Mouse (Mus musculus) naive thymus-derived CD4-positive, alpha-beta T cell, adult 2 months (primary cell): ENCODE data around the gene Cenpc1.

Experiments
- DNase-seq: peaks from one replicate; pipeline ENCODE4 v3.0.0-alpha.2; 2011; ENCODE audit warnings: low read depth

The Cenpc1 gene

DNA sequence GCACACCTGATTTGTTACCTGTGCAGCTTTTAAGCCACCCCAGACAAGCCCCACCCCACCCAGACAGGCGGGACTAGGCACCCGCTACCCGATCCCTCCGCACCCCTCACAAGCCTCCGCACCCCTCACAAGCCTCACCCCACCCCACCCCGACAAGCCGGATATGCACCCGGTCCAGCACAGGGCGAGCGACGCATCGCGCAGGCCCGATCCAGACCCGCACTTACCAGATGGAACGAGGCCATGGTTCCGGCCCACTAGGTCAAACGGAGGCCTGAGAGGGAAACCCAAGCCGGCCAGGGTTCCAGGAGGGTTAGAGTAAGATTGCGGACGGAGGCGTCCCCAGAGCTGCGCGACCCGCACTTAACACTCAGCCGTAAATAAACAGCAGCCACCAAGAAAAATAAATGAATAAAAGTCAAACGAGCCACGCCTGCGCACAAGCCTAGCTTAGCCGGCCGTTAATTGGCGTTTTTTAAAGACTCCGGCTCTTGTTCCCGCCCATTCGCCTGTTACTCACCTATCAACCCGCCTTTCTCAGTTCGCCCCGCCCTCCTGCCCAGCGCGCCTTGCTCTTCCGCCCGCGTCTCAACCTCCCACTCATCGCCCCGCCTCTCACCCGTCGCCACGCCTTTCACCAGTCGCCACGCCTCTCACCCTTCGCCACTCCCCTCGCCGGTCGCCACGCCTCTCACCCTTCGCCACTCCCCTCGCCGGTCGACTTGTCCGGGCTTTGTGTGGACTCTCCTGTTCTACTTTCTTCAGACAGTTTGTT lies at the start of gene Cenpc1:
Gene Cenpc1 (minus strand): TSS at position 483 of the 775 bp plus-strand sequence.
- DNase-seq: peak; percentile 99

DNA sequence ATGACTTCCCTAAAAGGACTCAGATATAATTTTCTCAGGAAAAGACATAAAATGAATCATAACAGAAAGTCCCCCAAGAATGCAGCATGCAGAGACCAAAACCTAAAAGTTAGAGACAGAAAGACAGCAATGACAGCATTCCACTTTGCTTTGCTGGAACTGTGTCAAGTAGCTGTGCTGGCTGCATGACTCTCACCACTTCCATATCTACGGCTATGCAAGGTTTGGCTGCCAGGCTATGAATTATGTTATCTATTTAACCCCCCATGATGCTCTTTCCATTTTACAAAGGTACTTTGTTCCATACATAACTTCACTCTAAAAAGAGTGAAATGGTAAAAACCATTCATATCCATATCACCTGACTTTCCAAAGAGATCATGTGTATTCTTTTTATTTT lies 48.6 kb upstream of the Cenpc1 start:
- no peak for DNase-seq

GRCm38 (mm10) chr5:86113037-86113436 lies 47.7 kb upstream of the Cenpc1 start:
- no peak for DNase-seq

GRCm38 (mm10) chr5:86111074-86111473 lies 45.7 kb upstream of the Cenpc1 start:
- DNase-seq: no peak

GRCm38 (mm10) chr5:86106610-86107009 lies 41.2 kb upstream of the Cenpc1 start:
- DNase-seq: no peak

DNA sequence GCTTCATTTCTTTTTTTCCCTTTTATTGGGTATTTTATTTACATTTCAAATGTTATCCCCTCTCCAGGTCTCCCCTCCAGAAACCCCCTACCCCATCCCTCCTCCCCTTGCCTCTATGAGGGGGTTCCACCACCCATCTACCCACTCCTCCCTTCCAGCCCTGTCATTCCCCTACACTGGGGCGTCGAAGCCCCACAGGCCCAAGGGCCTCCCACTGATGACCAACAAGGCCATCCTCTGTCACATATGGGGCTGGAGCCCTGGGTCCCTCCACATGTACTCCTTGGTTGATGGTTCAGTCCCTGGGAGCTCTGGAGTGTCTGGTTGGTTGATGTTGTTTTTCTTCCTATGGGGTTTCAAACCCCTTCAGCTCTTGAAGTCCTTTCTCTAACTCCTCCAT lies 36.8 kb upstream of the Cenpc1 start:
- DNase-seq: no peak

- DNase-seq: no peak
These were observed 35.2 kb upstream of the Cenpc1 start for GRCm38 (mm10) chr5:86100621-86101020.

DNA sequence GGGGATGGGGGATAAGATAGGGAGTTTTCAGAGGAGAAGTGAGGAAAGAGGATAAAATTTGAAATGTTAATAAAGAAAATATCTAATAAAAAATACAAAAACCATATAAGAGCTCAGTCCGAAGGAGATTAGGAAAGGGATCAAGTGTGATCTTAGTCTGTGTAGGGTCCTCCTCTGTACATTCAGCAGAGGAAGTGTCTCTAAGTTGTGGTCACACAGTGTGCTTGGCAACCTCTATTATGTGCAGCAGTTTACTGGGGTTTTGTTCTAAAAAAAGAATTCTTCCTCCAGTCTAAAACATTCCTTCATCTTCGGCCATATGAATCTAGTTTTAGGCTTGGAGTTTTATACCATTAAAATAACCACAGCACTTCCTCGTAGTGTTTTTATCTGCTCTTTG lies 33.6 kb upstream of the Cenpc1 start:
- DNase-seq: no peak

GRCm38 (mm10) chr5:86094754-86095153 lies 29.4 kb upstream of the Cenpc1 start:
- no peak for DNase-seq

DNA sequence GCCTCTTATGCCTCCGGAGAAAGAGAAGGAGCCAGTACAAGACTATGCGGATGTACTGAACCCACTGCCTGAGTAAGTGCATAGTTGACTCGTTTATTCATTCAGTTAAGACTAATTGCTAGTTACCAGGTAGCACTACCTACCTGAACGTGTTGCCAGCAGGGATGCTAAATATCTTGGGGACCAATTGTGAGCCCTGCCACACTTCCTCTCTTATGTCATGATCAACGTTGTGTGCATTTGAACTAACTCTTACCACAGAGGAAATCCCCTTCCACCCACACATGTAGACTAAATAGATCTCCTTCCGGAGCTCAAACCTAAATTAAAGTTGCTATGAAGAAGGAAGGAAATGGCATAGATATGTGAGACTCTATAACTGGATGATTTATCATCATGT lies 21.4 kb upstream of the Cenpc1 start:
- DNase-seq: peak; percentile 89

DNA sequence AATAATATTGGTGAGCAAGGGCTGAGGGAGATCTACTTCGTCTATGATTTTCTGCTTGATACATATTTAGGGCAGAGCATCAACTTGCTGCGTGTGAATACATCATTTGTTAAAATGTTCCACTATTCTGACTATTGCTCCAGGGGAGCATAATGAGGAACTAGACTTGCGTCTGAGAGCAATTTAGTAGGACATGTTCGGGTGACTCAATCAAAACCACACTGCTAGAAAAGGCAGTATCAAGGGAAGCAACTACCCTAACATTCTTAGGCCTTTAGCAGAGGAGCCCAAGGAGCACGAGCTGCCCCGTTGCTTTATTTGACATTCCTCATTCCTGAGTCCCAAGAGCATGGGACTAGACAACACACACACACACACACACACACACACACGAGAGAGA lies 19.6 kb upstream of the Cenpc1 start:
- no peak for DNase-seq

DNA sequence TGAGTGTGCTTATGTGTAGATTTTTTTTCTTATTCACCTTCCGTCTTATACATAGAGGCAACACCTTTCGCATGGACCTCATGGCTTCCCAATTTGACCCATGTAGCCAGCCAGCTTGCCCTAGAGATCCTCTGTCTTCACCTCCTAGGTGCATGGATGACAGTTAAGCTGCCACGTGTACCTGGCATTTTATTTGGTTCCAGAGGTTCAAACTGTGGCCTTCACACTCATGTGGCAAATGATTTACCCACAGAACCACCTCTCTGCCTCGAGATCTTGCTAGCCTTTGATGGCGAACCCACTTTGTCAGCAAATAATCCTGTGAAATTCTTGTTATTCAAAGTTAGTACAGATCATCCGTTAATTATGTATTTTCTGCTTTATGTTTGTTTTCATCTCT lies 18.6 kb upstream of the Cenpc1 start:
- DNase-seq: no peak

- DNase-seq: no peak
These were observed 13.4 kb upstream of the Cenpc1 start for GRCm38 (mm10) chr5:86078720-86079334.

DNA sequence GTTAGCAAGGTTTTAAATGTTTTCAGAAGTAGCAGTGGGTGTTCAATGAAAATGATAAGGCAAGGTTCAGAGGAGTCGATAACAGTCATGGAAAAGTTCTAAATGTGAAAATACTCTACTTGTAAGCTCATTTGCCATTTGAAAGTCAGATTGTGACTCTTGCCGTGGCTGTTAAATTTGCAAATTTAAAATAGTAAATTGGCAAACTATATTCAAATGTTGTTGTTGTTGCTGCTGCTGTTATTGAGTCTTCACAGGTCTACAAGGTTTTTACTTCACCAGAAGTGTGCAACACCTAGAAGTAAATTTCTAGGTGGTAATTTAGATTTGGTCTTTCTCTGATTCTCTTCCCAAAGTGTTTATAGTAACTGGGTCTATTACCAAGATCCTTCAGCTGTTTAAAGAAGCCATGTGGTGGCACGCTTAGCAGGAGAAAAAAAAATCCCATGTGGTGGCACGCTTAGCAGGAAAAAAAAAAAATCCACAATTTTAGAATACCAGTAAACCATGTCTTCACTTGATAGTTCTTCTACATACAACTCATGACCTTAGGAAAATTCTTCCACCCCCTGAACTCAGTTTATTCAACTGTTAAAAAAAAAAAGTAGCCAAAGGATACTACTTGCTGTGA lies 7.5 kb upstream of the Cenpc1 start:
- DNase-seq: peak; percentile 39

- DNase-seq: peak; percentile 87
These were observed 6.2 kb upstream of the Cenpc1 start, which contains the start of gene Stap1 for GRCm38 (mm10) chr5:86071538-86071937. Gene Stap1, plus strand, starts transcription at chr5:86071746.

GRCm38 (mm10) chr5:86069121-86069520 lies 3.7 kb upstream of the Cenpc1 start:
- peak; percentile 76 for DNase-seq

- DNase-seq: no peak
These were observed 3.1 kb upstream of the Cenpc1 start for GRCm38 (mm10) chr5:86068451-86068850.

DNA sequence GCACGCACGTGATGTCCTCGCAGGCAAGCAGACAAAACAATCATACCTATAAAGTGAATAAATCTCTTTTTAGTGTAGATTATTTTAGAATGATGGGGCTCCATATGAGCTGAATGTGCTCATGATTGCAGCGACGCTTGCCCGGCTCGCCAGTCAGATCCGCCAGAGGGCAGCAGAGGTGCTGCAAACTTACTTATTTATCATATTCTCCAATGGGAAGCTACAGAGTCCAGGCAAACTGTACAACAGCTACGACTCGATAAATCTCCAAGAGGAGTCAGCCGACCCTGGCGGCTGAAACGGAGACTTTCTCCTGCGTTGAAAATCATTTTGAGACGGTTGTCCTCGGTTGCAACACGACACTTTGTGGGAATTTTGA lies 1.2 kb upstream of the Cenpc1 start:
- peak; percentile 93 for DNase-seq

- DNase-seq: no peak
These were observed 630 bp upstream of the Cenpc1 start for GRCm38 (mm10) chr5:86065876-86066550.

- DNase-seq: no peak
These were observed 1.9 kb downstream of the Cenpc1 start for GRCm38 (mm10) chr5:86063501-86063900.

GRCm38 (mm10) chr5:86029820-86030219 lies 35.6 kb downstream of the Cenpc1 start:
- DNase-seq: no peak
